ENCODE assay signal across 11 mouse cellular contexts in genomic region chr2:65399938-65400337, GRCm38 (mm10). TPM values are rescaled to one million over a fixed set of nuclear protein-coding genes. Genes with fewer than 3 reads are reported as not detected.
"Had no signal": no experiment of that assay in that cellular context is flagged by ENCODE, and none has a peak within 500 bp of the region (broad histone marks: within the 10 kb centered on the region; RNA-seq: fewer than 3 reads in every experiment).

No protein-coding gene starts in this region.

- ATAC-seq: lung, postnatal 0 days had no signal

- H3K27ac ChIP-seq: limb, embryonic 10.5 days; liver, embryonic 15.5 days; midbrain, embryonic 13.5 days had no signal

- DNase-seq: kidney, postnatal 25 days; lung, adult 2 months; lung, postnatal 36 days; thymus, adult 2 months; thymus, postnatal 25 days had no signal

- H3K4me3 ChIP-seq: limb, embryonic 10.5 days; liver, embryonic 15.5 days; midbrain, embryonic 13.5 days had no signal

- H3K4me2 ChIP-seq: liver, embryonic 11.5 days; liver, embryonic 15.5 days; midbrain, embryonic 13.5 days had no signal

- H3K9me3 ChIP-seq: limb, embryonic 10.5 days; liver, embryonic 15.5 days; midbrain, embryonic 13.5 days had no signal

- H3K9ac ChIP-seq: liver, embryonic 15.5 days; midbrain, embryonic 13.5 days had no signal

- H3K4me1 ChIP-seq: liver, embryonic 15.5 days; midbrain, embryonic 13.5 days had no signal

- H3K36me3 ChIP-seq: limb, embryonic 10.5 days; liver, embryonic 15.5 days; midbrain, embryonic 13.5 days had no signal

- H3K27me3 ChIP-seq: liver, embryonic 15.5 days; midbrain, embryonic 13.5 days had no signal

RNA-seq across cellular contexts. Expression of gene Slc38a11, which starts 36.1 kb away (rescaled TPM):
- polyA plus RNA-seq: limb, embryonic 10.5 days; liver, embryonic 11.5 days; liver, embryonic 15.5 days; stomach, embryonic 14.5 days; thymus, adult 2 months had no signal
